Mouse (Mus musculus): ENCODE data around the gene Sost.

- TF ChIP-seq POLR2A (IDR thresholded peaks at IDR 0.05; ENCODE audit: borderline replicate concordance, control insufficient read depth, low read depth, low read length), result no peak
- no peak for TF ChIP-seq CTCF (IDR thresholded peaks at IDR 0.05; ENCODE audit: control insufficient read depth, insufficient read depth, low read length)
Measured at GRCm38 (mm10) chr11:101916772-101917171, 50.0 kb downstream of the Sost start.
